Mouse (Mus musculus): ENCODE results near the gene Slc35c2. TPM values are rescaled to one million over a fixed set of nuclear protein-coding genes. Genes with fewer than 3 reads are reported as not detected.

Gene Slc35c2
- polyA plus RNA-seq (2021; fragmentation: Nextera tagmentation): 36.9 and 38.8 TPM in 2 replicates
- long read RNA-seq, experiment 1, transcript Slc35c2-204 (10 exons, 2,008 nt): major isoform, 30 of 142 reads
- long read RNA-seq, experiment 1, transcript Slc35c2-202 (10 exons, 1,991 nt): minor isoform, 8 of 142 reads
- long read RNA-seq, experiment 1, partial matches to known transcripts: 23 of 142 reads
- long read RNA-seq, experiment 1, other reads (novel, unspliced or antisense): 77 of 142 reads
- long read RNA-seq, experiment 2, transcript Slc35c2-204 (10 exons, 2,008 nt): major isoform, 9 of 40 reads
- long read RNA-seq, experiment 2, partial matches to known transcripts: 14 of 40 reads
- long read RNA-seq, experiment 2, other reads (novel, unspliced or antisense): 17 of 40 reads

DNA sequence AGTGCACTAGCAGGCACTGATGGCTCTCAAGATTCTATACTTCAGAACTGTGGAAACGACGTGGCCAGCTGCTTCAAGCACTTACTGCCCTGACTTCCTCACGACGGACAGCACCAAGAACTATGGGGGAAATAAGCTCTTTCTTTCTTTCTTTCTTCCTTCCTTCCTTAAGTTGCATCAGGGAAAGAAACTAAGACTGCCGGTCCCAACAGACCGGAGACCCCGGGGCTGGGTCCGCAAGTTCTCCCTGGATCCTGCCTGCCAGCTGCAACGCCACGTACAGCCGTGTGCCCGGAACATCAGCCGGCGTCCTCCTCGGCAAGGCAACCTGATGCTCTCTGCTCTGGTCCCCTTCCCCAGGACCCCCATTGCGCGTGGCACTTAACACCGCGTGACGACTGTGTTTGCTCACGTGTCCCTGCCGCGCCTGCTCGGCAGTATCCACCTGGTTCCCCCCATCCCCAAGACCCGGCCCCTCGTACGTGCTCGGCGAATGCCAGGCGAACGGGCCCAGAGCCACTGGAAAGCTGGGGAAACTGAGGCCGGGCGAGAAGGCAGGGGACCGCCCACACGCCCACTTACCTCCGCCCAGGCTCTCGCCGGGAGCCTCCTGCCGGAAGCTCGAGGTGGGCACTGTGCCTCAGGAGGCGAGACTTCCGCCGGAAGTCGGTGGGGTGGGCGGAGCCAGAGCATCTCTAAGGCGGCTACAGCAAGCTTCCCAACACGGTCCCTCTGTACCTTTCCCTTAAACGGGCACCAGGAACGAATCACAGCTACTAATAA, at the start of gene Slc35c2:
TSS of gene Slc35c2 (minus strand) at position 668 of the 783 bp plus-strand sequence.

DNA sequence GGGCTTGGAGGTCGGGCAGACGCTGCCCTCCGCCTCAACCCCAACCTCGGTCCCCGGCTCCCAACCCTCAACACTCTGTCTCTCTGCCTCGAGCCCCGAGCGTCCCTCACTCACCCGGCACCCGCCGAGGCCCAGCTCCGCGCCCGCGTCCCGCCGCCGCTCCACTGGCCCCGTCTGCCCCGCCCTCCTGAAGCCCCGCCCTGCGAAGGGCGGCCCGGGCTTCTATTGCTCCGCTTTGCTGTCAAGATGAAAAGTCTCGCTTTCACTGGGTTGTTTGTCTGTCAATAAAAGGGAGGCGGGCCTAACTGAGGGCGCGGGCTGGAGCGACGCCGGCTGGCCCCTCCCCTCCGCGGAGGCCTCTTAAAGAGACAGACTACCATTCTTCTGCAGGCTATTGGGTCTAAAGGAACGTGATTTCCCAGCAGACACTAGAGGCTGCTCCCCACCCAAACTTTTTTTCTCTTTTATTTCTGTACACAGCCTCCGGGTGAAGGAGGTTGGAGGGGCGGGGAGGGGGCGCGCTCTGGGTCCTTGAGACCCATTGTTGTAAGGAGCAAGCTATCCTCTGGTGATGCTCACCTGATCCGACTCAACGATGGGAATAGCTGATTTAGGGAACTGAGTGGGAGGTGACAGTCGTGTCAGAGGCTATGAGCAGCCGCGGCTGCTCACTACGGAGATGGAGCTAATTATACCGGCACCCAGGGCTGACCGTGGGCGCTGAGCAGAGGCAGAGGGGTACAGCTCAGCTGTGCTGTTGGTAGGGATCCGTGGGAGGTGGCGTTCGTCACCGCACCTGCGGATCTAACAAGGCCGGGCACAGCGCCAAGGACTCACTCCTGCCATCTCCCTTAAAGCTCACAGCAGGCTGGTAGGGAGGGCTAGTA, 38.9 kb upstream of the Slc35c2 start, which contains the start of gene Elmo2:
TSS of gene Elmo2 (minus strand) at position 176 of the 887 bp plus-strand sequence.

GRCm38 (mm10) chr2:165234613-165235291, 52.9 kb downstream of the Slc35c2 start, which contains the start of gene Cdh22:
Gene Cdh22 (minus strand): TSS chr2:165234853.

Other genes with a start within 250 kb of the Slc35c2 start
- gene Cd40, start 232.2 kb downstream of the Slc35c2 start, polyA plus RNA-seq (2021; fragmentation: Nextera tagmentation): 0.78 and 1.8 TPM in 2 replicates
- not detected in 2 replicates for gene 1700025C18Rik, start 197.1 kb downstream of the Slc35c2 start, polyA plus RNA-seq (2021; fragmentation: Nextera tagmentation)
- gene Cdh22, start 53.0 kb downstream of the Slc35c2 start, polyA plus RNA-seq (2021; fragmentation: Nextera tagmentation): 22.8 and 28.9 TPM in 2 replicates
- 112 and 116 TPM in 2 replicates for gene Elmo2, start 38.6 kb upstream of the Slc35c2 start, polyA plus RNA-seq (2021; fragmentation: Nextera tagmentation)
- not detected in 2 replicates for gene Zfp663, start 80.9 kb upstream of the Slc35c2 start, polyA plus RNA-seq (2021; fragmentation: Nextera tagmentation)
- gene Zfp334, start 100.4 kb upstream of the Slc35c2 start, polyA plus RNA-seq (2021; fragmentation: Nextera tagmentation): 4.4 and 4.9 TPM in 2 replicates
- not detected in 2 replicates for gene Ocstamp, start 112.5 kb upstream of the Slc35c2 start, polyA plus RNA-seq (2021; fragmentation: Nextera tagmentation)
- 9.0 and 13.2 TPM in 2 replicates for gene Slc13a3, start 185.4 kb upstream of the Slc35c2 start, polyA plus RNA-seq (2021; fragmentation: Nextera tagmentation)
- gene Trp53rka, start 205.5 kb upstream of the Slc35c2 start, polyA plus RNA-seq (2021; fragmentation: Nextera tagmentation): 18.1 and 19.2 TPM in 2 replicates
- gene Slc2a10, start 215.9 kb upstream of the Slc35c2 start, polyA plus RNA-seq (2021; fragmentation: Nextera tagmentation): 1.3 and 1.9 TPM in 2 replicates